Mouse (Mus musculus): ENCODE data around the gene Wfikkn2. TPM values are rescaled to one million over a fixed set of nuclear protein-coding genes. Genes with fewer than 3 reads are reported as not detected.

The Wfikkn2 gene
- polyA plus RNA-seq, 1 experiment from 2014 or later = 1.8 TPM

DNA sequence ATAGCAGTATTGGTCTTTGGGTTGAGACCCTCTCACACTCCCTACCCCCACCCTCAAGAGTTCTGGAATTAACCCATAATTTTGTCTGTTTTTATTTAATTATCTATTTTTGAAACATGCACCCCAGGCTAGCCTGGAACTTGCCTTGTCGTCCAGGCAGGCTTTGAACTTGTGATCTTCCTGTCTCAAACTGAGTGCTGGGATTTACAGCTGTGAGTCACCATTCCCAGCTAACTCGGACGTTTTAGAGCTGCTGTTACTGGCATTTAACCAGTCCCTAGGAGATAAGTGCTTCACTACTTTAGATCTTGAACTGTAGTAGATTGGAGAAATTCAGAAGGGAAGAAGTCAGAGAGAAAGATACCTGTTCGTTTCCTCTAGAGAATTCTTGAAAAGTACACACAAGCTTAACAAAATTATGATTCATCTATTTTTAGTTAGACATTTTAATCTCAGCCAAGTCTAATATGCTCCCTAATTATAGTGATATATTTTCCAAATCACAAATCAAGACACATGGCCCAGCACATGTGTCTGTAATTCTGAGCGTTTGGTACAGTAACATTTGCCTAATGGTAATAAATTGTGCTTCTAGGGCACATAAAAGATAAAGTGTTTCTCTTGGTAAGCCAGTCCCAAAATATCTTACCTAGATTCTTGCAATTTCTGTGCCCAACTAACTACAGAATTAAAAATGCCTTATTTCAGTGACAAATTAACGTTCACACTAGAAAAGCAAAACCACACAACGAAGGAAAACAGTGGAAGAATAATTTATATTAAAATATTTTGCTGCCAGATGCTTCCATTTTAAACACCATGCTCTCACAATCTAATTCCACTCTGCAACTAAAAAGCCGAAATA, 36.8 kb downstream of the Wfikkn2 start:
- Histone ChIP-seq H3K27ac (ENCODE audit: low read depth, low read length) (no peak overlapping the region), H3K4me1 (ENCODE audit: control insufficient read depth, insufficient read depth, low read length) (peaks cover 8% of the 10 kb centered on the region; the same call in 1 of the 2 replicates), H3K4me2 (peak overlapping the region; percentile 97; the same call in 1 of the 2 replicates), H3K36me3 (ENCODE audit: control insufficient read depth, insufficient read depth, low read length) (peaks cover 4% of the 10 kb centered on the region; the same call in 1 of the 2 replicates), H3K4me3 (ENCODE audit: low read depth, low read length) (no peak overlapping the region), H3K27me3 (ENCODE audit: control insufficient read depth, insufficient read depth, low read length) (no peaks in the 10 kb centered on the region), H3K9ac (ENCODE audit: low read length) (no peak overlapping the region), H3K9me3 (ENCODE audit: control insufficient read depth, low read length) (no peaks in the 10 kb centered on the region)
- no peak for ATAC-seq (ENCODE audit: low FRiP score)
- no peak for DNase-seq (ENCODE audit: low spot score, missing footprints)
- WGBS = 60% methylated on average over 8 of the region's 8 CpGs

DNA sequence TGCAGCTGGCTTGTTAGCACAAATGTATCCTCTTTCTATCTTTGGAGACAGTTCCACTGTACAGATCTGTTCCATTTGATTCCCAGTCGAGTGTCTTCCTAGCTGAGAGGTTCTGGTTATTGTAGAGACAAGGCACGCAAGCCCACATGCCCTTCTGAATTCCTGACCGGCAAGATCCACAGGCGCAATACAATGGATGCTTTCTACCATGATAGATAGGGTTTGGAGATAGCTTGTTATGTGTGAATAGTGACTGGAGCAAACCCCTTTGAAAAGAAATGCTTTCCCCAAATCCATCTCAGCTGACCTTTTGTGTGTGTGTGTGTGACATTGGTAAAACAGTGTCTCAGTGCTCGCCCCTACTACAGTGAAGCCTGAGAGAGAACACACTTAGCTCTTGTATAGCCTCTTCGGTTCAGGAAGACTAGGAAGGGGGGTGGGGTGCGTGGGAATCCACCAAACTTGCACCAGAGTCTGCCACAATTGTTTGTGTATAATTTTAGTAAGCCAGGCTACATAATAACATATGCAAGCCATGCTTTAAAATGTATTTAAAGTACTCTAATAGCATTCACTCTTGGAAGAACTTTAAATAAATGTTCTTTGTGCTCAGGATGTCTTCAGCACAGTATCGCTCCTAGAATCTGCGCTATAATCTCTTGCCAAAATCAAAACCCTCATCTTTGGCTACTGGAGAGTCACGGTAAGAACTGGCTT, 39.2 kb downstream of the Wfikkn2 start:
- ATAC-seq (ENCODE audit: low FRiP score) = no peak
- H3K27me3 ChIP-seq (ENCODE audit: control insufficient read depth, insufficient read depth, low read length) = no peaks in the 10 kb centered on the region
- H3K27ac ChIP-seq (ENCODE audit: low read depth, low read length) = no peak overlapping the region

DNA sequence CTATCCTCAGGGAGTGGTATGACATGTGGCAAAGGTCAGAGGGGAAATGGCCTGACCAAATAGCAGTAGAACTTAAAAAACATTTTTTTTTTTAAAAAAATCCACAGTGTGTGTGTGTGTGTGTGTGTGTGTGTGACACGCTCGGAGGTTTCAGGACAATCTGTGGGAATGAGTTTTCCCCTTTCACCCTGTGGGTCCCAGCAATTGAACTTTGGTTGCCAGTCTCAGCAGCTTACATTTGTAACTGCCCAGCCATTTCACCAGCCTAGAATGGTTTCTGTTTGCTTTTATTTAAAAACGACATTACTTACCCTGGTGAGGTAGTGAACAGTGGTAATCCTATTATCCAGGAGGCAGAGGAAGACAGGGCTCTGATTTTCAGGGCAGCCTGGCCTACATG, 42.7 kb downstream of the Wfikkn2 start:
- no peak overlapping the region for H3K27ac ChIP-seq (ENCODE audit: low read depth, low read length)
- ATAC-seq (ENCODE audit: low FRiP score) = no peak
- no peak overlapping the region for H3K4me2 ChIP-seq
- no peak for DNase-seq (ENCODE audit: low spot score, missing footprints)
- no peaks in the 10 kb centered on the region for H3K4me1 ChIP-seq (ENCODE audit: control insufficient read depth, insufficient read depth, low read length)
- H3K36me3 ChIP-seq (ENCODE audit: control insufficient read depth, insufficient read depth, low read length) = no peaks in the 10 kb centered on the region
- no peak overlapping the region for H3K4me3 ChIP-seq (ENCODE audit: low read depth, low read length)
- no peak overlapping the region for H3K9ac ChIP-seq (ENCODE audit: low read length)
- 44% methylated on average over 3 of the region's 3 CpGs for WGBS
- no peaks in the 10 kb centered on the region for H3K9me3 ChIP-seq (ENCODE audit: control insufficient read depth, low read length)
- H3K27me3 ChIP-seq (ENCODE audit: control insufficient read depth, insufficient read depth, low read length) = no peaks in the 10 kb centered on the region

More for the DNA sequence above, 39.2 kb downstream of the Wfikkn2 start:
- no peak overlapping the region for H3K4me3 ChIP-seq (ENCODE audit: low read depth, low read length)
- WGBS = 68% methylated on average over 10 of the region's 10 CpGs
- no peak overlapping the region for H3K9ac ChIP-seq (ENCODE audit: low read length)
- H3K4me2 ChIP-seq = no peak overlapping the region
- H3K4me1 ChIP-seq (ENCODE audit: control insufficient read depth, insufficient read depth, low read length) = peaks cover 4% of the 10 kb centered on the region; the same call in 1 of the 2 replicates
- no peaks in the 10 kb centered on the region for H3K9me3 ChIP-seq (ENCODE audit: control insufficient read depth, low read length)
- no peaks in the 10 kb centered on the region for H3K36me3 ChIP-seq (ENCODE audit: control insufficient read depth, insufficient read depth, low read length)
- DNase-seq (ENCODE audit: low spot score, missing footprints) = no peak

DNA sequence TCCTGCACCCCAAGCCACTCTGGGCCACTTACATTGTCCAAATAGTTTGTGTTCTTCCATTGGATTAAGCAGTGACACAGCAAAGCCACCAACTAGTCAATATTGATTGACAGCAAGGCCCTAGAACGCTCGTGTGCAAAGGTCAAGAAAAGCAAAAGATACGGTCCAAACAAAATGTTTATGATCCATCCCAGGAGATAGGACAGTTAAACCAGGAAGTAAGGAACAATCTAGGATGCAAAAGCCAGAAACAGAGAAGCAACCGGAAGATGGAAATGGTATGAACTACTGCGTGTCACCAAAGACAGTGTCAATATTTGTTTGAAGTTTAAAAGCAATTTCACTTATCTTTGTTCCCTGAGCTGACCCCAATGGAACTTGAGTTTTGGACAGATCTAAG, 43.7 kb downstream of the Wfikkn2 start:
- no peak overlapping the region for H3K27ac ChIP-seq (ENCODE audit: low read depth, low read length)
- ATAC-seq (ENCODE audit: low FRiP score) = no peak
- WGBS = 88% methylated on average over 5 of the region's 5 CpGs

DNA sequence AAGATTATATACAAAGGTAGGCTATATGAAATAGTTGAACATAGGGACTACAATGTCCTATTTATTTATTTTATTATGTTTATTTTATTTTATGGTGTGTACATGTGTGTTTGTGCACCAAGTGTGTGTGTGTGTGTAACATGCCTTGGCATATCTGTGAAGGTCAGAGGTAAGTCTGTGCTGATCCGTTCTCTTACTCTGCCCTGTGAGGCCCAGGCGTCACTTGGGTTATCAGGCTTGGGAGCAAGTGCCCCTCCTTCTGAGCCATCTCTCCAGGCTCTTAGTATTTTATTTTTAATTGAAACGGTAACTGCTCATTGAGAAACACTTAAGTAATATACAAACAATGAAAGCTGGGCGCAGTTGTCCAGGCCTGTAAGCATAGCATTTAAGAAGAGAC, 45.4 kb downstream of the Wfikkn2 start:
- Histone ChIP-seq H3K27ac (ENCODE audit: low read depth, low read length) (no peak overlapping the region), H3K4me2 (no peak overlapping the region), H3K4me1 (ENCODE audit: control insufficient read depth, insufficient read depth, low read length) (no peaks in the 10 kb centered on the region), H3K9ac (ENCODE audit: low read length) (no peak overlapping the region), H3K36me3 (ENCODE audit: control insufficient read depth, insufficient read depth, low read length) (no peaks in the 10 kb centered on the region), H3K27me3 (ENCODE audit: control insufficient read depth, insufficient read depth, low read length) (no peaks in the 10 kb centered on the region), H3K4me3 (ENCODE audit: low read depth, low read length) (no peak overlapping the region), H3K9me3 (ENCODE audit: control insufficient read depth, low read length) (no peaks in the 10 kb centered on the region)
- 77% methylated on average over 4 of the region's 4 CpGs for WGBS
- no peak for ATAC-seq (ENCODE audit: low FRiP score)
- no peak for DNase-seq (ENCODE audit: low spot score, missing footprints)

More for the DNA sequence above, 43.7 kb downstream of the Wfikkn2 start:
- Histone ChIP-seq H3K36me3 (ENCODE audit: control insufficient read depth, insufficient read depth, low read length) (no peaks in the 10 kb centered on the region), H3K4me3 (ENCODE audit: low read depth, low read length) (no peak overlapping the region), H3K4me1 (ENCODE audit: control insufficient read depth, insufficient read depth, low read length) (no peaks in the 10 kb centered on the region), H3K9me3 (ENCODE audit: control insufficient read depth, low read length) (no peaks in the 10 kb centered on the region), H3K4me2 (no peak overlapping the region), H3K9ac (ENCODE audit: low read length) (no peak overlapping the region), H3K27me3 (ENCODE audit: control insufficient read depth, insufficient read depth, low read length) (no peaks in the 10 kb centered on the region)
- DNase-seq (ENCODE audit: low spot score, missing footprints) = peak; percentile 33

DNA sequence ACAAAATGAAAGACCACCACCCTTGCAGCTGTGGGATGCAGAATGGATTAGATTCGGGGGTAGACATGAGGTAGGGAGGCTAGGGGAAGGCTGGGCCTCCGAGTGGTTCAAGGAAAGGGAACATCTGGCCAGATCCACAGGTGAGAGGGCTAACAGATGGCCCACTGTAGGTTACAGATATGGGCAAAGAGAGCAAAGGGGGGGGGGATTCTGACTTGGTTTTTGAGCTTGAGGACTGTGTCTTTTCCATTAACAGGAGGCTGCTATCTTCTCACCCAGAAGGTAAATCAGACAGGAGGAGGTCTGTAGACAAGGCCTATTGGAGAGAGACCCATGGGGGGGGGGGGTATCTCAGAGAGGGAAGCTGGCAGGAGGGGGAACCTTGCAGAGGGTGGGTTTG, 46.0 kb downstream of the Wfikkn2 start:
- Histone ChIP-seq H3K27me3 (ENCODE audit: control insufficient read depth, insufficient read depth, low read length) (no peaks in the 10 kb centered on the region), H3K4me3 (ENCODE audit: low read depth, low read length) (no peak overlapping the region), H3K36me3 (ENCODE audit: control insufficient read depth, insufficient read depth, low read length) (no peaks in the 10 kb centered on the region), H3K27ac (ENCODE audit: low read depth, low read length) (no peak overlapping the region), H3K4me2 (no peak overlapping the region), H3K9ac (ENCODE audit: low read length) (no peak overlapping the region), H3K9me3 (ENCODE audit: control insufficient read depth, low read length) (no peaks in the 10 kb centered on the region), H3K4me1 (ENCODE audit: control insufficient read depth, insufficient read depth, low read length) (no peaks in the 10 kb centered on the region)
- ATAC-seq (ENCODE audit: low FRiP score) = no peak
- 72% methylated on average over 2 of the region's 2 CpGs for WGBS
- DNase-seq (ENCODE audit: low spot score, missing footprints) = peak; percentile 4

DNA sequence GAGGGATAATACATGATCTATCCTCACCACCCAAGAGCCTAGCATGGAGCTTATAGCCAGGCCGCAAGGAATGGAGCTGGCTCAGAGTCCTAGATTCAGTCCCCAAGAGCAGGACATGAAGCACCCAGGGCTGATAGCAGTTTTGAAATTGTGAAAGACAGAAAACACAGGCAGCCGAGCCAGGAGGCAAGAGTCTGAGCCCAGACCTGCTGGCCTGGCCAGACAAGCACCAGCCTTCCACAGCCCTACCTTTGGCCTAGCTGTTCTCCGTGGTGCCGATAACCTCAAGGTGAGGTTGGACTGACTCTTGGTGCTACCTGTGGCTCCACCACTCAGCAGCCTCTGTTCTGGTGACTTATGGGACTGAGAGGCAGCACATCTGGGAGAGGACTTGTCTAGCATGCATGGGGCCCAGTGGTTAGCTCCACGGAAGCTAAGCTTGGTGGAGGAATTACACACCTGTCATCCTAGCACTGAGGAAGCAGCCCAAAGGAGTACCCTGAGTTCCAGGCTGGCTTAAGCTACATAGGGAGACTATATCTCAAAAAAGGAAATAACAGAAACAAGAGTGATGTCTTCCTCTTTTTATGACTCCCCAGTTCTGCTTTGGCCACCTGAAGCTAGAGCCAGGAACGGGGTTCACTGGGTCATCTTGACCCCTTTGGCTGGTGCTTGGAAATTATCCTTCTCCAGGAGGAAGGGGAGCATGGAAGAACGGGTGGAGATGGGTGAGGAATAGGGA, 47.2 kb downstream of the Wfikkn2 start:
- Histone ChIP-seq H3K9ac (ENCODE audit: low read length) (no peak overlapping the region), H3K27me3 (ENCODE audit: control insufficient read depth, insufficient read depth, low read length) (no peaks in the 10 kb centered on the region), H3K4me1 (ENCODE audit: control insufficient read depth, insufficient read depth, low read length) (no peaks in the 10 kb centered on the region), H3K9me3 (ENCODE audit: control insufficient read depth, low read length) (no peaks in the 10 kb centered on the region), H3K4me2 (no peak overlapping the region), H3K36me3 (ENCODE audit: control insufficient read depth, insufficient read depth, low read length) (no peaks in the 10 kb centered on the region), H3K27ac (ENCODE audit: low read depth, low read length) (no peak overlapping the region), H3K4me3 (ENCODE audit: low read depth, low read length) (no peak overlapping the region)
- DNase-seq (ENCODE audit: low spot score, missing footprints) (peak; percentile 14), ATAC-seq (ENCODE audit: low FRiP score) (no peak)
- WGBS = 93% methylated on average over 7 of the region's 7 CpGs

DNA sequence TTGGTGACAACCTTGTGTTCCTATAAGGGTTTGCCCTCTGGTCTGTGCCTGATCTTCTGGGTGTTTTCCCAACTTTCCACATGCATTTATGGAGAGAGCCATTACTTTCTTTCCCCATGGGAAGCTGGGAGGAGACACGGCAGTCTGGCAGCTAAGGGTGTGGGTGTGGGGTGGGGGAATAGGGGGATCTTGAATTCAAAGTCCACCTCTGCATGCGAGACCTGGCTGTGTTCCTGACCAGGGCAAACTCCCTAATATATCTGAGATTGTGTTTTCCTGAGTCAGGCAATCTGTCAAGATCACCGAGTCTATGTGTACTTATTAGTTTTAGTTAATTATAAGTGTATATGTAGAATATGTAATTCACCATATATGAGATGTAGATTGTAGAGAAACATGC, 49.5 kb downstream of the Wfikkn2 start:
- H3K9ac ChIP-seq (ENCODE audit: low read length) = no peak overlapping the region
- H3K27me3 ChIP-seq (ENCODE audit: control insufficient read depth, insufficient read depth, low read length) = no peaks in the 10 kb centered on the region
- H3K4me3 ChIP-seq (ENCODE audit: low read depth, low read length) = no peak overlapping the region
- H3K4me1 ChIP-seq (ENCODE audit: control insufficient read depth, insufficient read depth, low read length) = no peaks in the 10 kb centered on the region
- no peak overlapping the region for H3K27ac ChIP-seq (ENCODE audit: low read depth, low read length)
- H3K36me3 ChIP-seq (ENCODE audit: control insufficient read depth, insufficient read depth, low read length) = no peaks in the 10 kb centered on the region
- H3K4me2 ChIP-seq = no peak overlapping the region
- H3K9me3 ChIP-seq (ENCODE audit: control insufficient read depth, low read length) = no peaks in the 10 kb centered on the region
- no peak for DNase-seq (ENCODE audit: low spot score, missing footprints)
- ATAC-seq (ENCODE audit: low FRiP score) = no peak
- 88% methylated on average over 3 of the region's 3 CpGs for WGBS

Measured in midbrain, embryonic 11.5 days (tissue).